ENCODE assay signal across 8 mouse cellular contexts in the genomic region with DNA sequence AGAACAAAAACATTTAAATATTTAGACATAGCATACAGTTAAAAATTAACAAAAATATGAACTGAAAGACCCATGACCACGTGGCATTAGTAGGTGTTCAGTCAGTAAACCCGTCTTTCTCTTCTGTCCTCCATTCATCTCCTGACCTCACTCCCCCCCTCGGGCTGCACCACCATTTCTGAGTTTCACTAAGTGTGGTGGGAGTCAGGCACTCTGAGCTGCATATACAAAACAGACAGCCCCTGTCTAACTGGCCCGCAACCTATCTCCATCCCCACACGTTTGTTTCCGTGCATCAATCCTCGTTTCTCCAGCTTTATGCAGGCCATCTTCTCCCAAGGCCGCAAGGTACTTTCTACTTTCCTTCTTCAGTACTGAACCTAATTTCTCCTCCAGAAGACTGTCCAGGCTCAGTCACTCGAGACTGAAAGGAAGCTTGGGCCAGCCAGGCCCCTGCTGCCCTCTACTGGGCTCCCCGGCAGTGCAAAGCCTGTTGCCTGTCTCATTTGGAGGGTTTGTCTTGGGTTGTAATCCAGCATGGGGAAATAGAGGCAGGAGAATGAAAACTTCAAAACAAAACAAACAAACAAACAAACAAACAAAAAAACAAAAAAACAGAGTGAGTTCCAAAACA. TPM values are rescaled to one million over a fixed set of nuclear protein-coding genes. Genes with fewer than 3 reads are reported as not detected.
DNase-seq lines count a peak whose midpoint lies in the region; ATAC-seq lines count a peak whose summit lies in the region.

No protein-coding gene starts in this region.

- peak; percentile 80 for DNase-seq in hindbrain, embryonic 10.5 days (ENCODE audit: low spot score)
- peak; percentile 43 for DNase-seq in cerebellum, adult 9-10 months
- DNase-seq in frontal cortex, postnatal 10 days (ENCODE audit: low spot score in 2 of 2) = peak; percentile 34 to 54
- DNase-seq in hindbrain, embryonic 14.5 days (ENCODE audit: low spot score) = peak; percentile 78
- DNase-seq in left cerebral cortex, postnatal 14 days (ENCODE audit: low spot score in 2 of 2) = peak; percentile 65 to 70
- DNase-seq in right cerebral cortex, postnatal 4 days = peak; percentile 67

- no peak overlapping the region for H3K27ac ChIP-seq in hindbrain, embryonic 10.5 days
- H3K27ac ChIP-seq in hindbrain, embryonic 12.5 days = no peak overlapping the region
- no peak overlapping the region for H3K27ac ChIP-seq in hindbrain, embryonic 14.5 days

- no peak overlapping the region for H3K9ac ChIP-seq in hindbrain, embryonic 12.5 days
- H3K9ac ChIP-seq in hindbrain, embryonic 14.5 days = no peak overlapping the region

- no peak overlapping the region for H3K4me2 ChIP-seq in hindbrain, embryonic 12.5 days (replicated peaks)
- H3K4me2 ChIP-seq in hindbrain, embryonic 14.5 days (replicated peaks) = no peak overlapping the region

- H3K4me3 ChIP-seq in hindbrain, embryonic 10.5 days = no peak overlapping the region
- no peak overlapping the region for H3K4me3 ChIP-seq in hindbrain, embryonic 12.5 days
- no peak overlapping the region for H3K4me3 ChIP-seq in hindbrain, embryonic 14.5 days (replicated peaks; ENCODE audit: low read length)
- peak overlapping the region; percentile 82 for H3K4me3 ChIP-seq in megakaryocyte, embryonic 14.5 days (replicated peaks)

- no peaks in the 10 kb centered on the region for H3K27me3 ChIP-seq in hindbrain, embryonic 10.5 days (ENCODE audit: insufficient read depth, poor library complexity, severe bottlenecking)
- no peaks in the 10 kb centered on the region for H3K27me3 ChIP-seq in hindbrain, embryonic 12.5 days
- H3K27me3 ChIP-seq in hindbrain, embryonic 14.5 days (ENCODE audit: control insufficient read depth, insufficient read depth, low read length) = no peaks in the 10 kb centered on the region
- H3K27me3 ChIP-seq in megakaryocyte, embryonic 14.5 days (replicated peaks) = peaks cover 2% of the 10 kb centered on the region

- ATAC-seq in hindbrain, embryonic 12.5 days (ENCODE audit: low FRiP score) = no peak
- no peak for ATAC-seq in hindbrain, embryonic 14.5 days (ENCODE audit: low FRiP score)

- intact Hi-C loops in left cerebral cortex, postnatal 14 days (cut with DNase I) = loop anchor here (1.0 to 5.0 kb wide), 3 partner anchors 61 to 166 kb away; no protein-coding TSS in a partner anchor

- no peaks in the 10 kb centered on the region for H3K4me1 ChIP-seq in hindbrain, embryonic 10.5 days (replicated peaks)
- no peaks in the 10 kb centered on the region for H3K4me1 ChIP-seq in hindbrain, embryonic 12.5 days
- no peaks in the 10 kb centered on the region for H3K4me1 ChIP-seq in hindbrain, embryonic 14.5 days (replicated peaks; ENCODE audit: control insufficient read depth, insufficient read depth, low read length)
- peaks cover 10% of the 10 kb centered on the region for H3K4me1 ChIP-seq in megakaryocyte, embryonic 14.5 days

- peaks cover 11% of the 10 kb centered on the region for H3K36me3 ChIP-seq in hindbrain, embryonic 10.5 days
- H3K36me3 ChIP-seq in hindbrain, embryonic 12.5 days = no peaks in the 10 kb centered on the region
- H3K36me3 ChIP-seq in hindbrain, embryonic 14.5 days (replicated peaks; ENCODE audit: control insufficient read depth, insufficient read depth) = peaks cover under 1% of the 10 kb centered on the region; the same call in 1 of the 2 replicates
- H3K36me3 ChIP-seq in megakaryocyte, embryonic 14.5 days (replicated peaks; ENCODE audit: low read length) = no peaks in the 10 kb centered on the region

- H3K9me3 ChIP-seq in hindbrain, embryonic 10.5 days = no peaks in the 10 kb centered on the region
- no peaks in the 10 kb centered on the region for H3K9me3 ChIP-seq in hindbrain, embryonic 12.5 days (replicated peaks)
- no peaks in the 10 kb centered on the region for H3K9me3 ChIP-seq in hindbrain, embryonic 14.5 days (ENCODE audit: control insufficient read depth, low read length)
- H3K9me3 ChIP-seq in megakaryocyte, embryonic 14.5 days = no peaks in the 10 kb centered on the region

- 34% methylated on average over 10 of the region's 10 CpGs for WGBS in hindbrain, embryonic 10.5 days
- WGBS in hindbrain, embryonic 12.5 days = 33% methylated on average over 10 of the region's 10 CpGs
- WGBS in hindbrain, embryonic 14.5 days = 37% methylated on average over 10 of the region's 10 CpGs

RNA-seq across cellular contexts. Expression of a gene that starts 10.5 kb away (rescaled TPM):
- 814 and 844 TPM in 2 replicates for polyA plus RNA-seq in hindbrain, embryonic 10.5 days (2016; fragmentation: Nextera tagmentation; extraction: Ambion mirVana)
- polyA plus RNA-seq in hindbrain, embryonic 12.5 days (2016; fragmentation: Nextera tagmentation; extraction: Ambion mirVana) = 569 and 639 TPM in 2 replicates
- 499 and 625 TPM in 2 replicates for polyA plus RNA-seq in hindbrain, embryonic 14.5 days (2014; fragmentation: Nextera tagmentation; extraction: Ambion mirVana)
- total RNA-seq in left cerebral cortex, postnatal 14 days (2021) = 100 to 1,000 TPM; 181 to 206 TPM
- 2,557 and 3,321 TPM in 2 replicates for polyA plus RNA-seq in megakaryocyte, embryonic 14.5 days (2012; ENCODE audit: insufficient read depth, low replicate concordance)

RNA-seq across cellular contexts. Expression of a gene that starts 15.3 kb away (rescaled TPM):
- 20.8 and 22.1 TPM in 2 replicates for polyA plus RNA-seq in hindbrain, embryonic 10.5 days (2016; fragmentation: Nextera tagmentation; extraction: Ambion mirVana)
- polyA plus RNA-seq in hindbrain, embryonic 12.5 days (2016; fragmentation: Nextera tagmentation; extraction: Ambion mirVana) = 10.7 and 12.5 TPM in 2 replicates
- polyA plus RNA-seq in hindbrain, embryonic 14.5 days (2014; fragmentation: Nextera tagmentation; extraction: Ambion mirVana) = 5.6 and 7.3 TPM in 2 replicates
- total RNA-seq in left cerebral cortex, postnatal 14 days (2021) = 10 to 100 TPM; 21.0 to 23.5 TPM
- polyA plus RNA-seq in megakaryocyte, embryonic 14.5 days (2012; ENCODE audit: insufficient read depth, low replicate concordance) = 0.87 and 1.3 TPM in 2 replicates
